15 mouse cellular contexts compared by ENCODE assay signal in the genomic region with DNA sequence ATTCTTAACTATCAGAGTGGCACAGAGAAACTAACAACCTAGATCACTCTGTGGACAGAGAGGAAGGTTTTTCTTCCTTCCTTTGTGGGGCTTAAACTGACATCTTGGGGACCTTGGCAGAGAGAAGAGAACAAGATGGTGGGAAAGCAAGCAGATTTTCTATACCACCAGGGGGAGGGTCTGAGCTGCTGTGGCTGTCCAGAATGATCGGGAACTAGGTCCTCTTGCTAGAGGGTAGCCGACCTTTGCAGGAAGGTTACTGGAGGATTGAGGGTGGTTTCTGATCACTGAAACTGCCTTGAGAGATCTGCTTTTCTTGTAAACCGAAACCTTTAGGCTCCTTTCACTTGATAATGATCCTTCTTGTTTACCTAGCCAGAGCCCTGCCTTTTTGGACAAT. TPM values are rescaled to one million over a fixed set of nuclear protein-coding genes. Genes with fewer than 3 reads are reported as not detected.
DNase-seq lines count a peak whose midpoint lies in the region; ATAC-seq lines count a peak whose summit lies in the region.
"Had no signal": no experiment of that assay in that cellular context is flagged by ENCODE, and none has a peak within 500 bp of the region (broad histone marks: within the 10 kb centered on the region; RNA-seq: fewer than 3 reads in every experiment).

No protein-coding gene starts in this region.

- peaks cover 9% of the 10 kb centered on the region; the same call in 1 of the 2 replicates for H3K4me1 ChIP-seq in intestine, embryonic 15.5 days (replicated peaks)
- H3K4me1 ChIP-seq in intestine, embryonic 16.5 days (ENCODE audit: control insufficient read depth, insufficient read depth, low read length), result peaks cover 18% of the 10 kb centered on the region
- H3K4me1 ChIP-seq in forebrain, embryonic 15.5 days, result no peaks in the 10 kb centered on the region
- H3K4me1 ChIP-seq in midbrain, embryonic 14.5 days (ENCODE audit: control insufficient read depth, insufficient read depth, low read length), result no peaks in the 10 kb centered on the region
- H3K4me1 ChIP-seq: forebrain, embryonic 13.5 days had no signal

- no peak overlapping the region for H3K4me3 ChIP-seq in intestine, embryonic 15.5 days (replicated peaks)
- no peak overlapping the region for H3K4me3 ChIP-seq in intestine, embryonic 16.5 days (ENCODE audit: low read length)
- H3K4me3 ChIP-seq in forebrain, embryonic 15.5 days, result no peak overlapping the region
- no peak overlapping the region for H3K4me3 ChIP-seq in midbrain, embryonic 14.5 days (replicated peaks; ENCODE audit: low read depth, low read length)
- H3K4me3 ChIP-seq: forebrain, embryonic 13.5 days; heart, embryonic 12.5 days; myocyte had no signal

- no peaks in the 10 kb centered on the region for H3K27me3 ChIP-seq in intestine, embryonic 15.5 days (replicated peaks)
- no peaks in the 10 kb centered on the region for H3K27me3 ChIP-seq in intestine, embryonic 16.5 days (replicated peaks; ENCODE audit: control insufficient read depth, insufficient read depth, low read length)
- no peaks in the 10 kb centered on the region for H3K27me3 ChIP-seq in forebrain, embryonic 15.5 days
- no peaks in the 10 kb centered on the region for H3K27me3 ChIP-seq in midbrain, embryonic 14.5 days (ENCODE audit: control insufficient read depth, insufficient read depth, low read length)
- H3K27me3 ChIP-seq: forebrain, embryonic 13.5 days; Patski had no signal

- no peak for ATAC-seq in intestine, embryonic 15.5 days
- no peak for ATAC-seq in intestine, embryonic 16.5 days
- peak; percentile 58 to 59; a peak in 1 of 4 replicates for ATAC-seq in hematopoietic stem cell, adult 5-6 weeks (replicated peaks in 1 of 2; ENCODE audit: insufficient read depth in 1 of 2, low FRiP score in 2 of 2, low TSS enrichment in 1 of 2, low read depth in 1 of 2, poor library complexity in 2 of 2, severe bottlenecking in 2 of 2)
- ATAC-seq in forebrain, embryonic 15.5 days (replicated peaks), result no peak
- ATAC-seq in midbrain, embryonic 14.5 days (ENCODE audit: low FRiP score, low TSS enrichment), result no peak
- ATAC-seq: forebrain, embryonic 13.5 days; Patski had no signal

- WGBS in intestine, embryonic 15.5 days, result 16% methylated on average over 3 of the region's 3 CpGs
- 22% methylated on average over 3 of the region's 3 CpGs for WGBS in intestine, embryonic 16.5 days
- 47% methylated on average over 3 of the region's 3 CpGs for WGBS in forebrain, embryonic 15.5 days
- WGBS in midbrain, embryonic 14.5 days, result 36% methylated on average over 3 of the region's 3 CpGs

- peak overlapping the region; percentile 38; the same call in 1 of the 2 replicates for H3K27ac ChIP-seq in intestine, embryonic 15.5 days
- H3K27ac ChIP-seq in intestine, embryonic 16.5 days (ENCODE audit: low read length), result no peak overlapping the region; the same call in 1 of the 2 replicates
- H3K27ac ChIP-seq in forebrain, embryonic 15.5 days (replicated peaks), result no peak overlapping the region
- H3K27ac ChIP-seq in midbrain, embryonic 14.5 days (replicated peaks; ENCODE audit: low read depth, low read length), result no peak overlapping the region
- H3K27ac ChIP-seq: forebrain, embryonic 13.5 days had no signal

- no peaks in the 10 kb centered on the region for H3K9me3 ChIP-seq in intestine, embryonic 15.5 days
- H3K9me3 ChIP-seq in intestine, embryonic 16.5 days (ENCODE audit: control insufficient read depth, low read length), result no peaks in the 10 kb centered on the region
- H3K9me3 ChIP-seq in forebrain, embryonic 15.5 days, result no peaks in the 10 kb centered on the region
- no peaks in the 10 kb centered on the region for H3K9me3 ChIP-seq in midbrain, embryonic 14.5 days (ENCODE audit: control insufficient read depth, low read length)
- H3K9me3 ChIP-seq: forebrain, embryonic 13.5 days; heart, embryonic 12.5 days had no signal

- no peak overlapping the region for H3K9ac ChIP-seq in intestine, embryonic 15.5 days
- H3K9ac ChIP-seq in intestine, embryonic 16.5 days (ENCODE audit: low read depth, low read length), result no peak overlapping the region
- no peak overlapping the region for H3K9ac ChIP-seq in forebrain, embryonic 15.5 days (replicated peaks)
- H3K9ac ChIP-seq in midbrain, embryonic 14.5 days (replicated peaks; ENCODE audit: low read length), result no peak overlapping the region
- H3K9ac ChIP-seq: forebrain, embryonic 13.5 days; heart, embryonic 12.5 days had no signal

- H3K36me3 ChIP-seq in intestine, embryonic 15.5 days, result no peaks in the 10 kb centered on the region
- no peaks in the 10 kb centered on the region for H3K36me3 ChIP-seq in intestine, embryonic 16.5 days (ENCODE audit: control insufficient read depth, insufficient read depth, low read length)
- no peaks in the 10 kb centered on the region for H3K36me3 ChIP-seq in forebrain, embryonic 15.5 days
- no peaks in the 10 kb centered on the region for H3K36me3 ChIP-seq in midbrain, embryonic 14.5 days (ENCODE audit: control insufficient read depth, insufficient read depth, low read length)
- H3K36me3 ChIP-seq: heart, embryonic 12.5 days had no signal

- peak; percentile 25 for DNase-seq in thymus, postnatal 25 days
- DNase-seq in thymus, postnatal 36 days, result no peak
- no peak for DNase-seq in midbrain, embryonic 14.5 days
- no peak for DNase-seq in gastrocnemius, adult 8-10 months (ENCODE audit: low spot score in 2 of 2)
- DNase-seq: kidney, adult 18-20 months; right cerebral cortex, adult 18-20 months had no signal

- H3K4me2 ChIP-seq in intestine, embryonic 15.5 days (replicated peaks), result no peak overlapping the region
- H3K4me2 ChIP-seq in intestine, embryonic 16.5 days (ENCODE audit: low read depth, low read length), result no peak overlapping the region
- H3K4me2 ChIP-seq in forebrain, embryonic 15.5 days (replicated peaks), result no peak overlapping the region
- no peak overlapping the region for H3K4me2 ChIP-seq in midbrain, embryonic 14.5 days (ENCODE audit: low read length)
- H3K4me2 ChIP-seq: forebrain, embryonic 13.5 days; heart, embryonic 12.5 days had no signal

RNA-seq across cellular contexts. Expression of a gene that starts 9.3 kb away (rescaled TPM):
- 146 and 156 TPM in 2 replicates for polyA plus RNA-seq in intestine, embryonic 15.5 days (2015; fragmentation: Nextera tagmentation; extraction: Ambion mirVana)
- 177 and 181 TPM in 2 replicates for polyA plus RNA-seq in intestine, embryonic 16.5 days (2015; fragmentation: Nextera tagmentation; extraction: Ambion mirVana)
- 56.2 and 65.8 TPM in 2 replicates for total RNA-seq in hematopoietic stem cell, adult 5-6 weeks (2017)
- 67.5 and 71.0 TPM in 2 replicates for polyA plus RNA-seq in forebrain, embryonic 15.5 days (2015; fragmentation: Nextera tagmentation; extraction: Ambion mirVana)
- 52.1 and 71.8 TPM in 2 replicates for polyA plus RNA-seq in midbrain, embryonic 14.5 days (2014; fragmentation: Nextera tagmentation; extraction: Ambion mirVana)
- 10 to 100 TPM; 15.4 to 30.1 (median 25.8) TPM for total RNA-seq in gastrocnemius, adult 8-10 months (2022)

RNA-seq across cellular contexts. Expression of a gene that starts 33.7 kb away (rescaled TPM):
- 338 and 345 TPM in 2 replicates for polyA plus RNA-seq in intestine, embryonic 15.5 days (2015; fragmentation: Nextera tagmentation; extraction: Ambion mirVana)
- polyA plus RNA-seq in intestine, embryonic 16.5 days (2015; fragmentation: Nextera tagmentation; extraction: Ambion mirVana), result 330 and 356 TPM in 2 replicates
- total RNA-seq in hematopoietic stem cell, adult 5-6 weeks (2017), result 148 and 150 TPM in 2 replicates
- polyA plus RNA-seq in forebrain, embryonic 15.5 days (2015; fragmentation: Nextera tagmentation; extraction: Ambion mirVana), result 318 and 322 TPM in 2 replicates
- 253 and 287 TPM in 2 replicates for polyA plus RNA-seq in midbrain, embryonic 14.5 days (2014; fragmentation: Nextera tagmentation; extraction: Ambion mirVana)
- 10 to 100 TPM; 38.7 to 59.9 (median 41.6) TPM for total RNA-seq in gastrocnemius, adult 8-10 months (2022)

RNA-seq across cellular contexts. Expression of a gene that starts 33.8 kb away (rescaled TPM):
- 4.1 and 5.4 TPM in 2 replicates for polyA plus RNA-seq in intestine, embryonic 15.5 days (2015; fragmentation: Nextera tagmentation; extraction: Ambion mirVana)
- polyA plus RNA-seq in intestine, embryonic 16.5 days (2015; fragmentation: Nextera tagmentation; extraction: Ambion mirVana), result 1.9 TPM in 1 of 2 replicates, not detected in the other
- total RNA-seq in hematopoietic stem cell, adult 5-6 weeks (2017), result not detected in 2 replicates
- 4.2 and 8.6 TPM in 2 replicates for polyA plus RNA-seq in forebrain, embryonic 15.5 days (2015; fragmentation: Nextera tagmentation; extraction: Ambion mirVana)
- polyA plus RNA-seq in midbrain, embryonic 14.5 days (2014; fragmentation: Nextera tagmentation; extraction: Ambion mirVana), result 16.3 TPM in 1 of 2 replicates, not detected in the other
- total RNA-seq in gastrocnemius, adult 8-10 months (2022), result 10 to 100 TPM in 2 of 4 experiments, 1 to 10 TPM in 2; 5.7 to 18.3 (median 11.6) TPM
- polyA plus RNA-seq: forebrain, embryonic 13.5 days; heart, embryonic 12.5 days; testis, adult 2 months had no signal

RNA-seq across cellular contexts. Expression of a gene that starts 42.2 kb away (rescaled TPM):
- polyA plus RNA-seq in intestine, embryonic 15.5 days (2015; fragmentation: Nextera tagmentation; extraction: Ambion mirVana), result 3.2 and 3.7 TPM in 2 replicates
- 3.8 and 3.9 TPM in 2 replicates for polyA plus RNA-seq in intestine, embryonic 16.5 days (2015; fragmentation: Nextera tagmentation; extraction: Ambion mirVana)
- total RNA-seq in hematopoietic stem cell, adult 5-6 weeks (2017), result 51.2 and 56.5 TPM in 2 replicates
- polyA plus RNA-seq in forebrain, embryonic 15.5 days (2015; fragmentation: Nextera tagmentation; extraction: Ambion mirVana), result 0.65 and 0.87 TPM in 2 replicates
- polyA plus RNA-seq in midbrain, embryonic 14.5 days (2014; fragmentation: Nextera tagmentation; extraction: Ambion mirVana), result 0.49 and 0.91 TPM in 2 replicates
- total RNA-seq in gastrocnemius, adult 8-10 months (2022), result under 1 TPM; 0.48 to 0.99 (median 0.88) TPM

RNA-seq across cellular contexts. Expression of a gene that starts 49.9 kb away (rescaled TPM):
- 65.0 and 70.3 TPM in 2 replicates for polyA plus RNA-seq in intestine, embryonic 15.5 days (2015; fragmentation: Nextera tagmentation; extraction: Ambion mirVana)
- polyA plus RNA-seq in intestine, embryonic 16.5 days (2015; fragmentation: Nextera tagmentation; extraction: Ambion mirVana), result 61.5 and 68.6 TPM in 2 replicates
- 25.6 and 27.5 TPM in 2 replicates for total RNA-seq in hematopoietic stem cell, adult 5-6 weeks (2017)
- 108 and 117 TPM in 2 replicates for polyA plus RNA-seq in forebrain, embryonic 15.5 days (2015; fragmentation: Nextera tagmentation; extraction: Ambion mirVana)
- polyA plus RNA-seq in midbrain, embryonic 14.5 days (2014; fragmentation: Nextera tagmentation; extraction: Ambion mirVana), result 55.6 and 66.6 TPM in 2 replicates
- total RNA-seq in gastrocnemius, adult 8-10 months (2022), result 100 to 1,000 TPM in 2 of 4 experiments, 10 to 100 TPM in 2; 81.6 to 141 (median 104) TPM

Comparison
In these comparisons a context has a peak if more than half of its experiments do, and no peak if none do; other contexts are left out.
1. ATAC-seq: peak in hematopoietic stem cell, adult 5-6 weeks (2 of 2); none in intestine, embryonic 15.5 days (single experiment), intestine, embryonic 16.5 days (single experiment), forebrain, embryonic 15.5 days (single experiment) and midbrain, embryonic 14.5 days (single experiment).